Mouse (Mus musculus): ENCODE measurements around the gene Hadha. TPM values are rescaled to one million over a fixed set of nuclear protein-coding genes. Genes with fewer than 3 reads are reported as not detected.

Hadha gene
- total RNA-seq, 1 experiment = 102 TPM

DNA sequence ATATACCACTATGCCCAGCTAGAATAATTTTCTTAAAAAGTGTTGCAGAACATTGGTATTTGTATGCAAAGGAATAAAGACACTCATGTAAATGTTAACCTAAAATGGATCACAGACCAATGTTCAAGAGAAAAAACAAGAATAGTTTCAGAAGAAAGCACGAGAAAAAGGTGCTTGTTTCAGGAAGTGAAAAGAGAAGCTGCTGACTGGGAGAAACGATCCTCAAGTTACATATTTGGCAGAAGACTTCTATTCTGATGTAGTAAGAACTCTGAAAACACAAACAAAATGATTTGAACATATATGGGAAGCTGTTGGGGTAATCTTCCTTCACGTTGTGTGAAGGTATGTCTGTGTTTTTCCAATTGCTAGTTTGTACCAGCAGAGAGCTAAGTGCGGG, 16.8 kb downstream of the Hadha start:
- no peak overlapping the region for H3K4me3 ChIP-seq (ENCODE audit: insufficient read depth in 1 of 2, low read depth in 1 of 2, low read length in 2 of 2, poor library complexity in 1 of 2, severe bottlenecking in 1 of 2)

GRCm38 (mm10) chr5:30137271-30137670, 17.7 kb downstream of the Hadha start:
- Histone ChIP-seq H3K9ac (ENCODE audit: insufficient read depth, low read depth, low read length, poor library complexity, severe bottlenecking) (no peak overlapping the region), H3K36me3 (ENCODE audit: control insufficient read depth, insufficient read depth, low read length, poor library complexity, severe bottlenecking) (peaks cover 5% of the 10 kb centered on the region), H3K4me3 (ENCODE audit: insufficient read depth in 1 of 2, low read depth in 1 of 2, low read length in 2 of 2, poor library complexity in 1 of 2, severe bottlenecking in 1 of 2) (no peak overlapping the region), H3K27ac (ENCODE audit: insufficient read depth, low read depth, low read length, poor library complexity, severe bottlenecking) (no peak overlapping the region), H3K4me1 (ENCODE audit: control insufficient read depth in 2 of 2, insufficient read depth in 2 of 2, low read length in 2 of 2, poor library complexity in 1 of 2) (no peaks in the 10 kb centered on the region), H3K9me3 (ENCODE audit: control insufficient read depth, insufficient read depth, low read depth, low read length) (no peaks in the 10 kb centered on the region)
- TF ChIP-seq MAFK (IDR thresholded peaks at IDR 0.05; ENCODE audit: insufficient read depth, low read depth, low read length) (no peak), CHD2 (IDR thresholded peaks at IDR 0.05; ENCODE audit: low read depth, low read length) (no peak), ZC3H11A (IDR thresholded peaks at IDR 0.05; ENCODE audit: borderline replicate concordance, low read depth, low read length) (no peak), HCFC1 (IDR thresholded peaks at IDR 0.05; ENCODE audit: borderline replicate concordance, insufficient read depth, low read length) (no peak), ZNF384 (IDR thresholded peaks at IDR 0.05; ENCODE audit: low read depth, low read length) (no peak)
- in situ Hi-C loops (cut with MboI; ENCODE audit: low sequenced_read_pairs in 2 of 2, unreplicated experiment in 2 of 2) = no loop called here
- no peak for DNase-seq (ENCODE audit: low read depth, low spot score)

More for the DNA sequence above, 16.8 kb downstream of the Hadha start:
- Histone ChIP-seq H3K4me1 (ENCODE audit: control insufficient read depth in 2 of 2, insufficient read depth in 2 of 2, low read length in 2 of 2, poor library complexity in 1 of 2) (no peaks in the 10 kb centered on the region), H3K9ac (ENCODE audit: insufficient read depth, low read depth, low read length, poor library complexity, severe bottlenecking) (no peak overlapping the region), H3K27ac (ENCODE audit: insufficient read depth, low read depth, low read length, poor library complexity, severe bottlenecking) (no peak overlapping the region), H3K36me3 (ENCODE audit: control insufficient read depth, insufficient read depth, low read length, poor library complexity, severe bottlenecking) (peaks cover 5% of the 10 kb centered on the region), H3K9me3 (ENCODE audit: control insufficient read depth, insufficient read depth, low read depth, low read length) (no peaks in the 10 kb centered on the region)
- no peak for TF ChIP-seq CHD2 (IDR thresholded peaks at IDR 0.05; ENCODE audit: low read depth, low read length)
- TF ChIP-seq HCFC1 (IDR thresholded peaks at IDR 0.05; ENCODE audit: borderline replicate concordance, insufficient read depth, low read length) = no peak
- no peak for TF ChIP-seq ZNF384 (IDR thresholded peaks at IDR 0.05; ENCODE audit: low read depth, low read length)
- TF ChIP-seq MAFK (IDR thresholded peaks at IDR 0.05; ENCODE audit: insufficient read depth, low read depth, low read length) = no peak
- no peak for TF ChIP-seq ZC3H11A (IDR thresholded peaks at IDR 0.05; ENCODE audit: borderline replicate concordance, low read depth, low read length)
- in situ Hi-C loops (cut with MboI; ENCODE audit: low sequenced_read_pairs in 2 of 2, unreplicated experiment in 2 of 2) = no loop called here
- DNase-seq (ENCODE audit: low read depth, low spot score) = no peak

GRCm38 (mm10) chr5:30135711-30136231, 19.2 kb downstream of the Hadha start:
- no peak for DNase-seq (ENCODE audit: low read depth, low spot score)
- TF ChIP-seq ZNF384 (IDR thresholded peaks at IDR 0.05; ENCODE audit: low read depth, low read length) (no peak), HCFC1 (IDR thresholded peaks at IDR 0.05; ENCODE audit: borderline replicate concordance, insufficient read depth, low read length) (no peak), MAFK (IDR thresholded peaks at IDR 0.05; ENCODE audit: insufficient read depth, low read depth, low read length) (no peak), ZC3H11A (IDR thresholded peaks at IDR 0.05; ENCODE audit: borderline replicate concordance, low read depth, low read length) (no peak), CHD2 (IDR thresholded peaks at IDR 0.05; ENCODE audit: low read depth, low read length) (no peak)
- H3K4me1 ChIP-seq (ENCODE audit: control insufficient read depth in 2 of 2, insufficient read depth in 2 of 2, low read length in 2 of 2, poor library complexity in 1 of 2) = no peaks in the 10 kb centered on the region
- peaks cover 4% of the 10 kb centered on the region for H3K36me3 ChIP-seq (ENCODE audit: control insufficient read depth, insufficient read depth, low read length, poor library complexity, severe bottlenecking)
- H3K4me3 ChIP-seq (ENCODE audit: insufficient read depth in 1 of 2, low read depth in 1 of 2, low read length in 2 of 2, poor library complexity in 1 of 2, severe bottlenecking in 1 of 2) = no peak overlapping the region
- in situ Hi-C loops (cut with MboI; ENCODE audit: low sequenced_read_pairs in 2 of 2, unreplicated experiment in 2 of 2) = no loop called here
- no peak overlapping the region for H3K9ac ChIP-seq (ENCODE audit: insufficient read depth, low read depth, low read length, poor library complexity, severe bottlenecking)
- no peaks in the 10 kb centered on the region for H3K9me3 ChIP-seq (ENCODE audit: control insufficient read depth, insufficient read depth, low read depth, low read length)
- no peak overlapping the region for H3K27ac ChIP-seq (ENCODE audit: insufficient read depth, low read depth, low read length, poor library complexity, severe bottlenecking)

- no peak for DNase-seq (ENCODE audit: low read depth, low spot score)
- no peaks in the 10 kb centered on the region for H3K4me1 ChIP-seq (ENCODE audit: control insufficient read depth in 2 of 2, insufficient read depth in 2 of 2, low read length in 2 of 2, poor library complexity in 1 of 2)
- no peak overlapping the region for H3K4me3 ChIP-seq (ENCODE audit: insufficient read depth in 1 of 2, low read depth in 1 of 2, low read length in 2 of 2, poor library complexity in 1 of 2, severe bottlenecking in 1 of 2)
- H3K36me3 ChIP-seq (ENCODE audit: control insufficient read depth, insufficient read depth, low read length, poor library complexity, severe bottlenecking) = peaks cover 12% of the 10 kb centered on the region; the same call in 1 of the 2 replicates
- H3K9me3 ChIP-seq (ENCODE audit: control insufficient read depth, insufficient read depth, low read depth, low read length) = no peaks in the 10 kb centered on the region
- TF ChIP-seq CHD2 (IDR thresholded peaks at IDR 0.05; ENCODE audit: low read depth, low read length) (no peak), ZC3H11A (IDR thresholded peaks at IDR 0.05; ENCODE audit: borderline replicate concordance, low read depth, low read length) (no peak), ZNF384 (IDR thresholded peaks at IDR 0.05; ENCODE audit: low read depth, low read length) (no peak), MAFK (IDR thresholded peaks at IDR 0.05; ENCODE audit: insufficient read depth, low read depth, low read length) (no peak), HCFC1 (IDR thresholded peaks at IDR 0.05; ENCODE audit: borderline replicate concordance, insufficient read depth, low read length) (no peak)
- H3K9ac ChIP-seq (ENCODE audit: insufficient read depth, low read depth, low read length, poor library complexity, severe bottlenecking) = no peak overlapping the region
- in situ Hi-C loops (cut with MboI; ENCODE audit: low sequenced_read_pairs in 2 of 2, unreplicated experiment in 2 of 2) = no loop called here
- no peak overlapping the region for H3K27ac ChIP-seq (ENCODE audit: insufficient read depth, low read depth, low read length, poor library complexity, severe bottlenecking)
Measured at GRCm38 (mm10) chr5:30132173-30132572, 22.8 kb downstream of the Hadha start.
